In genomic region chr14:51007152-51007801, GRCm38 (mm10) we compare ENCODE assay signal across 14 mouse cellular contexts. TPM values are rescaled to one million over a fixed set of nuclear protein-coding genes. Genes with fewer than 3 reads are reported as not detected.
A peak's percentile ranks its signal among the peaks of the same experiment; 100 is the strongest.
DNase-seq lines count a peak whose midpoint lies in the region; ATAC-seq and TF ChIP-seq lines count a peak whose summit lies in the region.
"Had no signal": no experiment of that assay in that cellular context is flagged by ENCODE, and none has a peak within 500 bp of the region (broad histone marks: within the 10 kb centered on the region; RNA-seq: fewer than 3 reads in every experiment).

Gene Rnase10, plus strand, starts transcription at chr14:51007751.

- no peak within 1 kb of the TSS for H3K4me2 ChIP-seq in limb, embryonic 11.5 days (ENCODE audit: low read depth, severe bottlenecking)
- no peak within 1 kb of the TSS for H3K4me2 ChIP-seq in liver, postnatal 0 days (ENCODE audit: low read depth, low read length)
- H3K4me2 ChIP-seq: embryonic facial prominence, embryonic 12.5 days had no signal

- WGBS in heart, adult 2 months, result 68% methylated on average over 8 of the region's 8 CpGs
- 53% methylated on average over 8 of the region's 8 CpGs for WGBS in limb, embryonic 11.5 days
- WGBS in limb, embryonic 10.5 days, result 54% methylated on average over 8 of the region's 8 CpGs
- WGBS in liver, postnatal 0 days (ENCODE audit: insufficient replicate concordance), result 74% methylated on average over 8 of the region's 8 CpGs

- peak within 1 kb of the TSS; percentile 89 for H3K27ac ChIP-seq in heart, adult 2 months
- no peak within 1 kb of the TSS for H3K27ac ChIP-seq in limb, embryonic 11.5 days (replicated peaks; ENCODE audit: low read depth, low read length)
- no peak within 1 kb of the TSS for H3K27ac ChIP-seq in limb, embryonic 10.5 days
- peak within 1 kb of the TSS; percentile 66; the same call in 1 of the 2 replicates for H3K27ac ChIP-seq in cortical plate, adult 2 months (ENCODE audit: insufficient read depth, low read length)
- H3K27ac ChIP-seq in liver, postnatal 0 days (ENCODE audit: low read depth), result peak within 1 kb of the TSS; percentile 58
- H3K27ac ChIP-seq: embryonic facial prominence, embryonic 12.5 days had no signal

- no peaks in the 10 kb centered on the region for H3K9me3 ChIP-seq in limb, embryonic 11.5 days (ENCODE audit: control insufficient read depth, low read length)
- H3K9me3 ChIP-seq in limb, embryonic 10.5 days (replicated peaks), result no peaks in the 10 kb centered on the region
- no peaks in the 10 kb centered on the region for H3K9me3 ChIP-seq in liver, postnatal 0 days (ENCODE audit: low read length)
- H3K9me3 ChIP-seq: embryonic facial prominence, embryonic 12.5 days had no signal

- intact Hi-C loops in heart, adult 2 months (cut with DNase I), result no loop called here

- no peak for ATAC-seq in limb, embryonic 11.5 days (ENCODE audit: insufficient number of reproducible peaks, low FRiP score, low TSS enrichment, low read depth)
- no peak for ATAC-seq in liver, postnatal 0 days
- ATAC-seq: Patski had no signal

- H3K4me1 ChIP-seq in heart, adult 2 months (ENCODE audit: control insufficient read depth, insufficient read depth, low read length), result peaks cover 16% of the 10 kb centered on the region
- H3K4me1 ChIP-seq in limb, embryonic 11.5 days (ENCODE audit: control insufficient read depth, insufficient read depth, low read length), result no peaks in the 10 kb centered on the region
- H3K4me1 ChIP-seq in limb, embryonic 10.5 days, result no peaks in the 10 kb centered on the region
- H3K4me1 ChIP-seq in cortical plate, adult 2 months (ENCODE audit: control insufficient read depth, insufficient read depth, low read length), result peaks cover 2% of the 10 kb centered on the region; the same call in 1 of the 2 replicates
- H3K4me1 ChIP-seq in liver, postnatal 0 days (ENCODE audit: insufficient read depth), result peaks cover 9% of the 10 kb centered on the region; the same call in 1 of the 2 replicates
- H3K4me1 ChIP-seq: embryonic facial prominence, embryonic 12.5 days had no signal

- TF ChIP-seq CTCF in heart, adult 2 months (IDR thresholded peaks at IDR 0.05), result no peak
- TF ChIP-seq CTCF in cortical plate, adult 2 months (IDR thresholded peaks at IDR 0.05; ENCODE audit: extremely low read depth, insufficient read depth, low read length), result no peak
- TF ChIP-seq CTCF in liver, postnatal 0 days (IDR thresholded peaks at IDR 0.05; ENCODE audit: low read depth), result no peak

- H3K9ac ChIP-seq in heart, adult 2 months (ENCODE audit: low read depth, low read length), result peak within 1 kb of the TSS; percentile 63
- no peak within 1 kb of the TSS for H3K9ac ChIP-seq in limb, embryonic 11.5 days (ENCODE audit: low read length)
- no peak within 1 kb of the TSS for H3K9ac ChIP-seq in liver, postnatal 0 days (replicated peaks)
- H3K9ac ChIP-seq: embryonic facial prominence, embryonic 12.5 days had no signal

- no peaks in the 10 kb centered on the region for H3K79me2 ChIP-seq in heart, adult 2 months (replicated peaks; ENCODE audit: control insufficient read depth, insufficient read depth, low read length)

- TF ChIP-seq EP300 in heart, adult 2 months (IDR thresholded peaks at IDR 0.05; ENCODE audit: insufficient read depth, low read depth, low read length), result no peak
- no peak for TF ChIP-seq EP300 in liver, postnatal 0 days (IDR thresholded peaks at IDR 0.05; ENCODE audit: low read depth)

- no peak for TF ChIP-seq POLR2A in heart, adult 2 months (IDR thresholded peaks at IDR 0.05; ENCODE audit: insufficient read depth, low read depth, low read length)
- TF ChIP-seq POLR2A in cortical plate, adult 2 months (IDR thresholded peaks at IDR 0.05; ENCODE audit: extremely low read depth, insufficient read depth, low read length), result no peak

- peaks cover 8% of the 10 kb centered on the region; the same call in 1 of the 2 replicates for H3K36me3 ChIP-seq in heart, adult 2 months (ENCODE audit: control insufficient read depth, insufficient read depth, low read length)
- no peaks in the 10 kb centered on the region for H3K36me3 ChIP-seq in limb, embryonic 11.5 days (ENCODE audit: control insufficient read depth, insufficient read depth, low read length)
- H3K36me3 ChIP-seq in limb, embryonic 10.5 days, result no peaks in the 10 kb centered on the region
- no peaks in the 10 kb centered on the region for H3K36me3 ChIP-seq in liver, postnatal 0 days (replicated peaks; ENCODE audit: insufficient read depth, low read length)
- H3K36me3 ChIP-seq: embryonic facial prominence, embryonic 12.5 days had no signal

- no peak for DNase-seq in heart, adult 2 months
- DNase-seq in heart, postnatal 4 days, result no peak
- peak; percentile 16 for DNase-seq in limb, embryonic 11.5 days (ENCODE audit: low spot score)
- DNase-seq in limb, embryonic 10.5 days (ENCODE audit: low spot score), result no peak
- DNase-seq in liver, postnatal 0 days, result no peak
- no peak for DNase-seq in right cerebral cortex, adult 18-20 months
- DNase-seq in urinary bladder, postnatal 36 days (ENCODE audit: low spot score in 2 of 2), result no peak
- DNase-seq: spleen, adult 18-20 months had no signal

- peak within 1 kb of the TSS; percentile 21 for H3K4me3 ChIP-seq in heart, adult 2 months
- no peak within 1 kb of the TSS for H3K4me3 ChIP-seq in limb, embryonic 11.5 days (ENCODE audit: low read depth, low read length)
- no peak within 1 kb of the TSS for H3K4me3 ChIP-seq in limb, embryonic 10.5 days
- no peak within 1 kb of the TSS for H3K4me3 ChIP-seq in cortical plate, adult 2 months (ENCODE audit: insufficient read depth, low read length)
- H3K4me3 ChIP-seq in liver, postnatal 0 days (ENCODE audit: low read depth, low read length), result no peak within 1 kb of the TSS
- H3K4me3 ChIP-seq: embryonic facial prominence, embryonic 12.5 days had no signal

- H3K27me3 ChIP-seq in heart, adult 2 months (ENCODE audit: control insufficient read depth, insufficient read depth, low read length), result no peaks in the 10 kb centered on the region
- no peaks in the 10 kb centered on the region for H3K27me3 ChIP-seq in limb, embryonic 11.5 days (ENCODE audit: control insufficient read depth, insufficient read depth, low read length)
- H3K27me3 ChIP-seq in limb, embryonic 10.5 days (ENCODE audit: low read depth, poor library complexity, severe bottlenecking), result no peaks in the 10 kb centered on the region
- H3K27me3 ChIP-seq in liver, postnatal 0 days (ENCODE audit: insufficient read depth, low read length), result no peaks in the 10 kb centered on the region
- H3K27me3 ChIP-seq: embryonic facial prominence, embryonic 12.5 days; Patski had no signal

RNA-seq across cellular contexts. Expression of gene Rnase10, which starts in this region (rescaled TPM):
- total RNA-seq in heart, adult 2 months (2021), result under 1 TPM in 1 of 2 experiments, not detected in 1; 0.61 TPM
- 0.21 and 0.38 TPM in 2 replicates for polyA plus RNA-seq in heart, adult 2 months (2012; rRNA removed)
- total RNA-seq in heart, postnatal 4 days (2021), result under 1 TPM in 1 of 2 experiments, not detected in 1; 0.17 TPM
- not detected in 2 replicates for polyA plus RNA-seq in limb, embryonic 11.5 days (2014; fragmentation: Nextera tagmentation; extraction: Ambion mirVana)
- not detected in 2 replicates for polyA plus RNA-seq in limb, embryonic 10.5 days (2016; fragmentation: Nextera tagmentation; extraction: Ambion mirVana)
- polyA plus RNA-seq in cortical plate, adult 2 months (2012; rRNA removed), result 0.08 and 0.19 TPM in 2 replicates
- polyA plus RNA-seq in liver, postnatal 0 days (2015; fragmentation: Nextera tagmentation; extraction: Ambion mirVana), result not detected in 2 replicates
- total RNA-seq: gastrocnemius, adult 8-10 months; megakaryocyte-erythroid progenitor cell, adult 5-6 weeks; neutrophil, adult 5-6 weeks had no signal
- polyA plus RNA-seq: embryonic facial prominence, embryonic 12.5 days; Patski had no signal

Comparison
In these comparisons a context has a peak if more than half of its experiments do, and no peak if none do; other contexts are left out.
1. Peak in DNase-seq in limb, embryonic 11.5 days; RNA of the gene not detected or under 1 TPM.
2. H3K27ac ChIP-seq: peak in heart, adult 2 months (single experiment), cortical plate, adult 2 months (single experiment) and liver, postnatal 0 days (single experiment); none in limb, embryonic 11.5 days (single experiment) and limb, embryonic 10.5 days (single experiment).